Mouse (Mus musculus) telencephalon, adult 2 months (tissue): ENCODE measurements around the gene Ndufaf2.

Source experiments
- DNase-seq: peaks from one replicate; pipeline ENCODE4 v3.0.0-alpha.2; 2011; ENCODE audit warnings: low read depth, low spot score

Ndufaf2 gene

GRCm38 (mm10) chr13:107962741-107963140 lies 195.7 kb downstream of the Ndufaf2 start:
- DNase-seq: no peak

- no peak for DNase-seq
Measured at GRCm38 (mm10) chr13:107961972-107962371, 196.5 kb downstream of the Ndufaf2 start.

- DNase-seq: no peak
Measured at GRCm38 (mm10) chr13:107961501-107961900, 196.9 kb downstream of the Ndufaf2 start.

- no peak for DNase-seq
Measured at GRCm38 (mm10) chr13:107960549-107960948, 197.9 kb downstream of the Ndufaf2 start.

- no peak for DNase-seq
Measured at GRCm38 (mm10) chr13:107959891-107960290, 198.5 kb downstream of the Ndufaf2 start.

GRCm38 (mm10) chr13:107956246-107956645 lies 202.2 kb downstream of the Ndufaf2 start:
- no peak for DNase-seq

GRCm38 (mm10) chr13:107955327-107956110 lies 202.9 kb downstream of the Ndufaf2 start:
- no peak for DNase-seq

GRCm38 (mm10) chr13:107954445-107955261 lies 203.8 kb downstream of the Ndufaf2 start:
- no peak for DNase-seq

- DNase-seq: no peak
Measured at GRCm38 (mm10) chr13:107954100-107954444, 204.4 kb downstream of the Ndufaf2 start.
